Mouse (Mus musculus) MEL (cell line): ENCODE results near the gene Scamp5. TPM values are rescaled to one million over a fixed set of nuclear protein-coding genes. Genes with fewer than 3 reads are reported as not detected.

ENCODE experiments used
- DNase-seq: peaks from one replicate; pipeline ENCODE4 v3.0.0; 2011; ENCODE audit warnings: low read depth, low spot score
- H3K27ac ChIP-seq: 2 replicates; pipeline ENCODE4 v1.5.1; 2012; ENCODE audit warnings: low read depth, mild to moderate bottlenecking, control low read depth, low read length, moderate library complexity; ENCODE audit not compliant: control insufficient read depth
- H3K27me3 ChIP-seq, 2 experiments: fragments of 150-350 bp in 1 of 2; sonication (generic) in 1 of 2; 2 replicates each; pipeline ENCODE4 v1.6.1; 2012; ENCODE audit warnings: low read length in 2 of 2, mild to moderate bottlenecking in 2 of 2, improper control_type of control experiment in 1 of 2, moderate library complexity in 1 of 2; ENCODE audit not compliant: insufficient read depth in 2 of 2, control insufficient read depth in 1 of 2
- H3K36me3 ChIP-seq, 2 experiments: 2 replicates each; pipeline ENCODE4 v1.6.1; 2012 to 2014; ENCODE audit warnings: low read length in 2 of 2, improper control_type of control experiment in 1 of 2, inconsistent platforms in 1 of 2, mild to moderate bottlenecking in 1 of 2; ENCODE audit not compliant: insufficient read depth in 2 of 2, control insufficient read depth in 1 of 2
- H3K4me1 ChIP-seq, 2 experiments: fragments of 150-350 bp in 1 of 2; sonication (generic) in 1 of 2; 2 replicates each; pipeline ENCODE4 v1.6.1; 2012; ENCODE audit warnings: low read length in 2 of 2, improper control_type of control experiment in 1 of 2, mild to moderate bottlenecking in 1 of 2; ENCODE audit not compliant: insufficient read depth in 2 of 2, control insufficient read depth in 1 of 2
- H3K4me3 ChIP-seq, 2 experiments: fragments of 150-350 bp in 1 of 2; sonication (generic) in 1 of 2; 2 replicates each; pipeline ENCODE4 v1.5.1; 2012; ENCODE audit warnings: low read depth in 2 of 2, low read length in 2 of 2, mild to moderate bottlenecking in 2 of 2, moderate library complexity in 2 of 2, control low read depth in 1 of 2, improper control_type of control experiment in 1 of 2; ENCODE audit not compliant: control insufficient read depth in 1 of 2, insufficient read depth in 1 of 2
- H3K79me2 ChIP-seq: 2 replicates; pipeline ENCODE4 v1.6.1; 2012; ENCODE audit warnings: mild to moderate bottlenecking, low read length, moderate library complexity; ENCODE audit not compliant: control insufficient read depth, poor library complexity, insufficient read depth
- H3K9ac ChIP-seq: 2 replicates; pipeline ENCODE4 v1.6.1; 2012; ENCODE audit warnings: low read depth, mild to moderate bottlenecking, control low read depth, low read length, moderate library complexity; ENCODE audit not compliant: control insufficient read depth, poor library complexity, severe bottlenecking
- H3K9me3 ChIP-seq: fragments of 150-350 bp; sonication (generic); replicated peaks from 2 replicates; pipeline ENCODE4 v1.6.1; 2012; ENCODE audit warnings: mild to moderate bottlenecking, low read length, improper control_type of control experiment, moderate library complexity; ENCODE audit not compliant: insufficient read depth
- CHD1 ChIP-seq: IDR thresholded peaks from 2 replicates; pipeline ENCODE4 v1.6.1; 2012; ENCODE audit warnings: low read depth, mild to moderate bottlenecking, inconsistent platforms, low read length, improper control_type of control experiment
- CHD2 ChIP-seq: IDR thresholded peaks from 2 replicates; pipeline ENCODE4 v1.6.1; 2011; ENCODE audit warnings: low read length, improper control_type of control experiment
- ELF1 ChIP-seq: IDR thresholded peaks from 2 replicates; pipeline ENCODE4 v1.6.1; 2014; ENCODE audit warnings: low read depth, mild to moderate bottlenecking, inconsistent platforms, low read length, improper control_type of control experiment, moderate library complexity
- EP300 ChIP-seq, 2 experiments: IDR thresholded peaks; 2 replicates each; pipeline ENCODE4 v1.6.1; 2011; ENCODE audit warnings: improper control_type of control experiment in 2 of 2, low read length in 2 of 2, low read depth in 1 of 2, mild to moderate bottlenecking in 1 of 2
- GABPA ChIP-seq: IDR thresholded peaks from 2 replicates; pipeline ENCODE4 v1.6.1; 2012; ENCODE audit warnings: low read depth, mild to moderate bottlenecking, inconsistent platforms, low read length, improper control_type of control experiment, moderate library complexity
- GATA1 ChIP-seq: IDR thresholded peaks from 2 replicates; pipeline ENCODE4 v1.6.1; 2011; ENCODE audit warnings: low read depth, low read length, improper control_type of control experiment
- HCFC1 ChIP-seq: IDR thresholded peaks from 2 replicates; pipeline ENCODE4 v1.6.1; 2012; ENCODE audit warnings: low read depth, mild to moderate bottlenecking, inconsistent platforms, low read length, improper control_type of control experiment, moderate library complexity
- KAT2A ChIP-seq: conservative IDR thresholded peaks from 2 replicates; pipeline ENCODE4 v1.6.1; 2012; ENCODE audit warnings: low read depth, low read length, improper control_type of control experiment, inconsistent platforms
- MAX ChIP-seq: IDR thresholded peaks from 2 replicates; pipeline ENCODE4 v1.6.1; 2011; ENCODE audit warnings: low read length, improper control_type of control experiment
- MXI1 ChIP-seq: IDR thresholded peaks from 2 replicates; pipeline ENCODE4 v1.6.1; 2011; ENCODE audit warnings: mild to moderate bottlenecking, low read depth, low read length, improper control_type of control experiment
- MYC ChIP-seq: IDR thresholded peaks from 2 replicates; pipeline ENCODE4 v1.6.1; 2011; ENCODE audit warnings: low read depth, mild to moderate bottlenecking, low read length, improper control_type of control experiment, moderate library complexity
- NELFE ChIP-seq: IDR thresholded peaks from 2 replicates; pipeline ENCODE4 v1.6.1; 2011; ENCODE audit warnings: low read depth, low read length, improper control_type of control experiment
- NRF1 ChIP-seq: IDR thresholded peaks from 2 replicates; pipeline ENCODE4 v1.6.1; 2014; ENCODE audit warnings: low read depth, mild to moderate bottlenecking, inconsistent platforms, low read length, improper control_type of control experiment, moderate library complexity; ENCODE audit not compliant: poor library complexity, insufficient read depth, severe bottlenecking
- POLR2A ChIP-seq, 2 experiments: IDR thresholded peaks; 2 replicates each; pipeline ENCODE4 v1.6.1; 2011 to 2012; ENCODE audit warnings: low read length in 2 of 2, mild to moderate bottlenecking in 2 of 2, control low read depth in 1 of 2, improper control_type of control experiment in 1 of 2, low read depth in 1 of 2, moderate library complexity in 1 of 2; ENCODE audit not compliant: control insufficient read depth in 1 of 2, insufficient read depth in 1 of 2, poor library complexity in 1 of 2
- POLR2AphosphoS2 ChIP-seq: IDR thresholded peaks from 2 replicates; pipeline ENCODE4 v1.6.1; 2011; ENCODE audit warnings: low read length, improper control_type of control experiment
- RCOR1 ChIP-seq: IDR thresholded peaks from 2 replicates; pipeline ENCODE4 v1.6.1; 2012; ENCODE audit warnings: low read depth, mild to moderate bottlenecking, inconsistent platforms, low read length, improper control_type of control experiment
- SIN3A ChIP-seq: IDR thresholded peaks from 2 replicates; pipeline ENCODE4 v1.6.1; 2012; ENCODE audit warnings: low read length, improper control_type of control experiment, inconsistent platforms
- TAL1 ChIP-seq: IDR thresholded peaks from 2 replicates; pipeline ENCODE4 v1.6.1; 2012; ENCODE audit warnings: mild to moderate bottlenecking, inconsistent platforms, low read length, moderate library complexity, mixed read lengths
- TCF12 ChIP-seq: IDR thresholded peaks from 2 replicates; pipeline ENCODE4 v1.6.1; 2014; ENCODE audit warnings: low read depth, mild to moderate bottlenecking, inconsistent platforms, low read length, improper control_type of control experiment, moderate library complexity
- UBTF ChIP-seq: IDR thresholded peaks from 2 replicates; pipeline ENCODE4 v1.6.1; 2012; ENCODE audit warnings: low read depth, mild to moderate bottlenecking, inconsistent platforms, low read length, improper control_type of control experiment, moderate library complexity, borderline replicate concordance; ENCODE audit not compliant: insufficient read depth
- USF2 ChIP-seq, 2 experiments: IDR thresholded peaks; 2 replicates each; pipeline ENCODE4 v1.6.1; 2011 to 2012; ENCODE audit warnings: improper control_type of control experiment in 2 of 2, low read length in 2 of 2, borderline replicate concordance in 1 of 2, inconsistent platforms in 1 of 2, low read depth in 1 of 2, mild to moderate bottlenecking in 1 of 2; ENCODE audit not compliant: insufficient read depth in 1 of 2
- ZC3H11A ChIP-seq: IDR thresholded peaks from 2 replicates; pipeline ENCODE4 v1.6.1; 2012; ENCODE audit warnings: low read depth, mild to moderate bottlenecking, inconsistent platforms, low read length, improper control_type of control experiment
- ZKSCAN1 ChIP-seq: IDR thresholded peaks from 2 replicates; pipeline ENCODE4 v1.6.1; 2012; ENCODE audit warnings: low read depth, mild to moderate bottlenecking, inconsistent platforms, low read length, improper control_type of control experiment, moderate library complexity
- ZMIZ1 ChIP-seq: IDR thresholded peaks from 2 replicates; pipeline ENCODE4 v1.6.1; 2012; ENCODE audit warnings: low read depth, mild to moderate bottlenecking, inconsistent platforms, low read length, improper control_type of control experiment, moderate library complexity
- ZNF384 ChIP-seq: IDR thresholded peaks from 2 replicates; pipeline ENCODE4 v1.6.1; 2012; ENCODE audit warnings: low read depth, mild to moderate bottlenecking, inconsistent platforms, low read length, improper control_type of control experiment
- polyA plus RNA-seq, 2 experiments: library from polyadenylated mRNA; stranded (reverse) in 1 of 2; unstranded in 1 of 2; fragments of >175 nt in 1 of 2; fragments of >200 nt in 1 of 2; gene quantifications; 2 replicates each; pipeline versions ENCODE4 v1.2.1 to v1.2.4; 2012; ENCODE audit warnings: low replicate concordance in 2 of 2, low read depth in 1 of 2; ENCODE audit not compliant: insufficient read length in 2 of 2, insufficient read depth in 1 of 2, missing spikeins in 1 of 2
- total RNA-seq: library from RNA; depleted of rRNA; stranded (reverse); fragments of 300-350 nt; gene quantifications from 2 replicates; pipeline ENCODE4 v1.2.3, GENCODE M21; 2012

Gene Scamp5
- total and polyA plus RNA-seq, 3 experiments = 2.3 to 4.3 TPM; not detected in 1

DNA sequence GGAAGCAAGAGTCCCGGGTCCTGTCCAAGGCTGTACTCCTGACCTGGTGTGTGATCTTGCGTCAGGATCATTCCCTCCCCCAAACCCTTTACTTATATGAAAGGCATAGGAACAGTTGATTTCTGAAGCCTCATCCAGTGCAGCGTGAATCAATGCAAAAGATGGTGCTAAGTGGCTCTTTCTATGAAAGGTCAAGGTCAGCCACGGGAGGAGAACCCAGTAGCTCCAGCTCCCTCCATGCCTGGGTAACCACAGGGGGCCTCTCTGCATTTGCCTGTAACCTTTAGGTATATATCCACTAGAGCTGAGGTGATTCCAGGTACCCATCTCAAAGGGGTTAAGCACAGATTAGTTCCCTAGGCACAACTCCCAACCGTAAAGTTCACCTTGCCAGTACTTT is 31.7 kb downstream of the Scamp5 start:
- no peaks in the 10 kb centered on the region for H3K27me3 ChIP-seq
- no peak for DNase-seq
- H3K27ac ChIP-seq = no peak overlapping the region
- H3K9me3 ChIP-seq = no peaks in the 10 kb centered on the region
- H3K4me1 ChIP-seq = peaks cover 19 to 61% of the 10 kb centered on the region in 2 experiments
- H3K36me3 ChIP-seq = peaks cover 0 to 48% of the 10 kb centered on the region in 2 experiments; a peak in 2 of 4 replicates
- peaks cover 2% of the 10 kb centered on the region; the same call in 1 of the 2 replicates for H3K79me2 ChIP-seq
- H3K4me3 ChIP-seq = no peak overlapping the region
- no peak for TF ChIP-seq HCFC1
- TF ChIP-seq GABPA = no peak
- TF ChIP-seq TCF12 = no peak
- no peak for TF ChIP-seq USF2 (IDR thresholded peaks at IDR 0.05; ENCODE audit: borderline replicate concordance in 1 of 2, insufficient read depth in 1 of 2, low read depth in 1 of 2, low read length in 2 of 2)
- TF ChIP-seq ZMIZ1 = no peak
- TF ChIP-seq UBTF = no peak
- TF ChIP-seq GATA1 = no peak
- no peak for TF ChIP-seq ZNF384
- no peak for TF ChIP-seq ZKSCAN1
- TF ChIP-seq CHD2 = no peak
- no peak for TF ChIP-seq NRF1
- H3K9ac ChIP-seq = no peak overlapping the region

GRCm38 (mm10) chr9:57434405-57435165 is 33.3 kb downstream of the Scamp5 start:
- TF ChIP-seq ZMIZ1 (peak; percentile 38; the same call in 1 of the 2 replicates), ELF1 (no peak), GATA1 (peak; percentile 51; the same call in 1 of the 2 replicates), KAT2A (no peak), NELFE (peak; percentile 57), MAX (0 out of 2 replicates have a peak, but pooled peaks have one; percentile 26), MXI1 (peak; percentile 79), UBTF (0 out of 2 replicates have a peak, but pooled peaks have one; percentile 29), MYC (peak; percentile 59; the same call in 1 of the 2 replicates), ZC3H11A (no peak), POLR2AphosphoS2 (0 out of 2 replicates have a peak, but pooled peaks have one; percentile 27), POLR2A (IDR thresholded peaks at IDR 0.05; ENCODE audit: control insufficient read depth in 1 of 2, insufficient read depth in 1 of 2, low read depth in 1 of 2, low read length in 2 of 2, poor library complexity in 1 of 2) (peak; percentile 57 to 67; a peak in 3 of 4 replicates), EP300 (IDR thresholded peaks at IDR 0.05; ENCODE audit: low read depth in 1 of 2, low read length in 2 of 2) (peak in 1 of 2 experiments; percentile 29; a peak in 1 of 4 replicates), HCFC1 (peak; percentile 41; the same call in 1 of the 2 replicates), SIN3A (peak; percentile 47; the same call in 1 of the 2 replicates), TAL1 (0 out of 2 replicates have a peak, but pooled peaks have one; percentile 8), RCOR1 (no peak), CHD1 (0 out of 2 replicates have a peak, but pooled peaks have one; percentile 29), USF2 (IDR thresholded peaks at IDR 0.05; ENCODE audit: borderline replicate concordance in 1 of 2, insufficient read depth in 1 of 2, low read depth in 1 of 2, low read length in 2 of 2) (no peak)
- H3K27me3 ChIP-seq = no peaks in the 10 kb centered on the region
- H3K36me3 ChIP-seq = peaks cover 0 to 47% of the 10 kb centered on the region in 2 experiments; a peak in 2 of 4 replicates
- H3K9me3 ChIP-seq = no peaks in the 10 kb centered on the region
- H3K4me3 ChIP-seq = peak overlapping the region; percentile 20 to 49
- peak overlapping the region; percentile 90 for H3K27ac ChIP-seq
- H3K4me1 ChIP-seq = peaks cover 21 to 61% of the 10 kb centered on the region in 2 experiments
- peaks cover under 1% of the 10 kb centered on the region; the same call in 1 of the 2 replicates for H3K79me2 ChIP-seq
- DNase-seq = peak; percentile 78
- H3K9ac ChIP-seq = peak overlapping the region; percentile 74
